Mouse (Mus musculus) CH12.LX (cell line): ENCODE results near the gene Cacna2d4. TPM values are rescaled to one million over a fixed set of nuclear protein-coding genes. Genes with fewer than 3 reads are reported as not detected.

Experiments
- DNase-seq: peaks from one replicate; pipeline ENCODE4 v3.0.0-alpha.2; 2013; ENCODE audit errors: extremely low read depth
- H3K27ac ChIP-seq: 2 replicates; pipeline ENCODE4 v1.5.1; 2012; ENCODE audit warnings: low read depth, mild to moderate bottlenecking, control low read depth, moderate library complexity; ENCODE audit not compliant: insufficient read depth
- H3K27me3 ChIP-seq: replicated peaks from 2 replicates; pipeline ENCODE3; 2012; ENCODE audit warnings: inconsistent platforms
- H3K36me3 ChIP-seq, 2 experiments: replicated peaks in 1 of 2; 2 replicates each; pipeline versions ENCODE3 to v1.6.1; 2012; ENCODE audit warnings: inconsistent platforms in 1 of 2, low read length in 1 of 2, mild to moderate bottlenecking in 1 of 2, mixed read lengths in 1 of 2, moderate library complexity in 1 of 2; ENCODE audit not compliant: control insufficient read depth in 1 of 2, insufficient read depth in 1 of 2
- H3K4me1 ChIP-seq, 2 experiments: 2 replicates each; pipeline ENCODE4 v1.6.1; 2012; ENCODE audit warnings: inconsistent platforms in 1 of 2, moderate library complexity in 1 of 2; ENCODE audit not compliant: insufficient read depth in 2 of 2, control insufficient read depth in 1 of 2
- H3K4me2 ChIP-seq: 2 replicates; pipeline ENCODE4 v1.6.1; 2012; ENCODE audit warnings: low read depth, mild to moderate bottlenecking, control low read depth; ENCODE audit not compliant: poor library complexity, insufficient read depth, severe bottlenecking
- H3K4me3 ChIP-seq, 3 experiments: fragments of 150-350 bp in 1 of 3; sonication (generic) in 1 of 3; replicated peaks in 1 of 3; 2 replicates each; pipeline versions ENCODE3 to v1.5.1; 2011 to 2012; ENCODE audit warnings: low read depth in 2 of 3, low read length in 2 of 3, mild to moderate bottlenecking in 2 of 3, moderate library complexity in 2 of 3, control low read depth in 1 of 3, improper control_type of control experiment in 1 of 3, inconsistent platforms in 1 of 3, mixed read lengths in 1 of 3; ENCODE audit not compliant: poor library complexity in 1 of 3
- H3K79me2 ChIP-seq: replicated peaks from 2 replicates; pipeline ENCODE4 v1.6.1; 2012; ENCODE audit warnings: mild to moderate bottlenecking, moderate library complexity; ENCODE audit not compliant: control insufficient read depth, poor library complexity, insufficient read depth, severe bottlenecking; ENCODE audit errors: extremely low read depth
- H3K9ac ChIP-seq: 2 replicates; pipeline ENCODE4 v1.6.1; 2012; ENCODE audit warnings: low read depth, mild to moderate bottlenecking, control low read depth, moderate library complexity; ENCODE audit not compliant: insufficient read depth
- H3K9me3 ChIP-seq: replicated peaks from 2 replicates; pipeline ENCODE3; 2012; ENCODE audit warnings: low read length, inconsistent platforms, mixed read lengths
- CTCF ChIP-seq, 2 experiments: IDR thresholded peaks in 1 of 2; conservative IDR thresholded peaks in 1 of 2; 2 replicates each; pipeline ENCODE4 v1.5.1; 2011 to 2012; ENCODE audit warnings: low read depth in 2 of 2, low read length in 2 of 2, improper control_type of control experiment in 1 of 2, inconsistent platforms in 1 of 2, mild to moderate bottlenecking in 1 of 2, moderate library complexity in 1 of 2
- E2F4 ChIP-seq: IDR thresholded peaks from 2 replicates; pipeline ENCODE4 v1.6.1; 2011; ENCODE audit warnings: low read depth, low read length, improper control_type of control experiment; ENCODE audit not compliant: insufficient replicate concordance
- ETS1 ChIP-seq: conservative IDR thresholded peaks from 2 replicates; pipeline ENCODE4 v1.6.1; 2012; ENCODE audit warnings: low read depth, mild to moderate bottlenecking, inconsistent platforms, low read length, improper control_type of control experiment, moderate library complexity
- GABPA ChIP-seq: IDR thresholded peaks from 2 replicates; pipeline ENCODE4 v1.6.1; 2012; ENCODE audit warnings: low read depth, low read length, improper control_type of control experiment, inconsistent platforms; ENCODE audit not compliant: insufficient replicate concordance
- HCFC1 ChIP-seq: IDR thresholded peaks from 2 replicates; pipeline ENCODE4 v1.6.1; 2012; ENCODE audit warnings: low read depth, mild to moderate bottlenecking, inconsistent platforms, low read length, improper control_type of control experiment
- JUND ChIP-seq: conservative IDR thresholded peaks from 2 replicates; pipeline ENCODE4 v1.6.1; 2011; ENCODE audit warnings: low read depth, low read length, improper control_type of control experiment
- MAFK ChIP-seq: IDR thresholded peaks from 2 replicates; pipeline ENCODE4 v1.6.1; 2011; ENCODE audit warnings: low read length, improper control_type of control experiment; ENCODE audit not compliant: insufficient replicate concordance
- MAX ChIP-seq: IDR thresholded peaks from 2 replicates; pipeline ENCODE4 v1.6.1; 2011; ENCODE audit warnings: low read length, improper control_type of control experiment
- MEF2A ChIP-seq: IDR thresholded peaks from 2 replicates; pipeline ENCODE4 v1.6.1; 2014; ENCODE audit warnings: low read depth, mild to moderate bottlenecking, inconsistent platforms, low read length, improper control_type of control experiment, borderline replicate concordance
- MXI1 ChIP-seq: IDR thresholded peaks from 2 replicates; pipeline ENCODE4 v1.6.1; 2011; ENCODE audit warnings: mild to moderate bottlenecking, low read depth, low read length, improper control_type of control experiment
- MYC ChIP-seq: IDR thresholded peaks from 2 replicates; pipeline ENCODE4 v1.6.1; 2011; ENCODE audit warnings: low read depth, mild to moderate bottlenecking, improper control_type of control experiment, low read length
- PAX5 ChIP-seq: IDR thresholded peaks from 2 replicates; pipeline ENCODE4 v1.6.1; 2012; ENCODE audit warnings: low read length, inconsistent platforms, mixed read lengths
- POLR2A ChIP-seq: IDR thresholded peaks from 2 replicates; pipeline ENCODE4 v1.6.1; 2011; ENCODE audit warnings: low read depth, mild to moderate bottlenecking, improper control_type of control experiment, low read length
- POLR2AphosphoS2 ChIP-seq: IDR thresholded peaks from 2 replicates; pipeline ENCODE4 v1.6.1; 2011; ENCODE audit warnings: low read depth, low read length, improper control_type of control experiment
- RAD21 ChIP-seq: IDR thresholded peaks from 2 replicates; pipeline ENCODE4 v1.6.1; 2011; ENCODE audit warnings: low read depth, mild to moderate bottlenecking, low read length, improper control_type of control experiment, moderate library complexity
- RCOR1 ChIP-seq: conservative IDR thresholded peaks from 2 replicates; pipeline ENCODE4 v1.6.1; 2012; ENCODE audit warnings: low read depth, mild to moderate bottlenecking, inconsistent platforms, low read length, improper control_type of control experiment
- SIN3A ChIP-seq: IDR thresholded peaks from 2 replicates; pipeline ENCODE4 v1.6.1; 2012; ENCODE audit warnings: low read length, improper control_type of control experiment, inconsistent platforms
- SMC3 ChIP-seq: IDR thresholded peaks from 2 replicates; pipeline ENCODE4 v1.6.1; 2011; ENCODE audit warnings: low read depth, low read length, improper control_type of control experiment
- TCF12 ChIP-seq: IDR thresholded peaks from 2 replicates; pipeline ENCODE4 v1.6.1; 2014; ENCODE audit warnings: low read depth, mild to moderate bottlenecking, inconsistent platforms, low read length, improper control_type of control experiment
- UBTF ChIP-seq: IDR thresholded peaks from 2 replicates; pipeline ENCODE4 v1.6.1; 2012; ENCODE audit warnings: low read depth, mild to moderate bottlenecking, inconsistent platforms, low read length, improper control_type of control experiment, moderate library complexity
- USF1 ChIP-seq: IDR thresholded peaks from 2 replicates; pipeline ENCODE4 v1.6.1; 2014; ENCODE audit warnings: low read depth, mild to moderate bottlenecking, inconsistent platforms, low read length, improper control_type of control experiment
- USF2 ChIP-seq: conservative IDR thresholded peaks from 2 replicates; pipeline ENCODE4 v1.6.1; 2011; ENCODE audit warnings: low read depth, low read length, improper control_type of control experiment
- ZC3H11A ChIP-seq: IDR thresholded peaks from 2 replicates; pipeline ENCODE4 v1.6.1; 2012; ENCODE audit warnings: low read depth, mild to moderate bottlenecking, inconsistent platforms, low read length, improper control_type of control experiment
- ZMIZ1 ChIP-seq: IDR thresholded peaks from 2 replicates; pipeline ENCODE4 v1.6.1; 2012; ENCODE audit warnings: low read depth, mild to moderate bottlenecking, inconsistent platforms, low read length, improper control_type of control experiment
- ZNF384 ChIP-seq: IDR thresholded peaks from 2 replicates; pipeline ENCODE4 v1.6.1; 2012; ENCODE audit warnings: low read depth, low read length, improper control_type of control experiment, inconsistent platforms
- dilution Hi-C: fragments of 300-500 bp; cut with MboI; formaldehyde crosslinking; loops from 2 replicates; pipeline ENCODE4 v1.14.3; 2020; ENCODE audit warnings: low sequenced_read_pairs; ENCODE audit not compliant: extremely low pct_unique_long_range_greater_than_20kb, extremely low pct_ligation_motif_present
- in situ Hi-C: fragments of 300-500 bp; cut with MboI; formaldehyde crosslinking; loops from 3 replicates; pipeline ENCODE4 v1.14.3; 2019; ENCODE audit warnings: low sequenced_read_pairs, low pct_ligation_motif_present, low pct_unique_long_range_greater_than_20kb, mixed read lengths
- polyA plus RNA-seq: library from polyadenylated mRNA; unstranded; fragments of >175 nt; gene quantifications from 2 replicates; pipeline ENCODE4 v1.2.1, GENCODE M21; 2012; ENCODE audit warnings: low read depth; ENCODE audit not compliant: insufficient read length
- total RNA-seq, 2 experiments: library from RNA; depleted of rRNA; stranded (reverse); fragments of 300-350 nt in 1 of 2; fragments of >200 nt in 1 of 2; gene quantifications; 2 replicates each; pipeline ENCODE4 v1.2.3; 2012 to 2014

Gene Cacna2d4
- total and polyA plus RNA-seq, 3 experiments = 0.08 to 0.64 (median 0.44) TPM

DNA sequence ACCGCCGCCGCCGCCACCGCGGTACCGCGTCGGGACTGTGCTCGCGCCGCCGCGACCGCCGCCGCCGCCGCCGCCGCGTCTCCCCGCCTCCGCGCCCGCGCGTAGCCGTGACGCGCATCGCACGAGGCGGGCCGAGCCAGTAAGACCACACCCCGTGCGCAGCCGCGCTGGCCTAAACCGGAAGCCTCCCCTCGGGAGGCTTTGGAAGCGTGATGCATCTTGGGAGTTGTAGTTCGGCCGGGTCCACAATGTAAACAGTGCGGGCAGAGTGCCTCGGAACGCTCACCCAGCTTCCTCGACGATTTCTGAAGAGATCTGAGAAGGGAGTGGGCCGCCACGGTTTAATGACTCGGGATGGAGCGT lies 152.3 kb downstream of the Cacna2d4 start (continued):
- peak; percentile 38; the same call in 1 of the 2 replicates for TF ChIP-seq MYC
- TF ChIP-seq PAX5 = no peak
- no peak for TF ChIP-seq ZC3H11A
- no peak for TF ChIP-seq SMC3
- no peak for TF ChIP-seq E2F4
- TF ChIP-seq POLR2A = peak; percentile 67
- TF ChIP-seq MAX = peak; percentile 65; the same call in 1 of the 2 replicates
- no peak for TF ChIP-seq UBTF
- no peak for TF ChIP-seq USF2
- TF ChIP-seq ZNF384 = no peak
- TF ChIP-seq POLR2AphosphoS2 = peak; percentile 51; the same call in 1 of the 2 replicates
- TF ChIP-seq ETS1 = no peak
- no peak for TF ChIP-seq RAD21
- no peak for TF ChIP-seq RCOR1
- no peak for TF ChIP-seq MAFK
- peak; percentile 51 for TF ChIP-seq USF1

DNA sequence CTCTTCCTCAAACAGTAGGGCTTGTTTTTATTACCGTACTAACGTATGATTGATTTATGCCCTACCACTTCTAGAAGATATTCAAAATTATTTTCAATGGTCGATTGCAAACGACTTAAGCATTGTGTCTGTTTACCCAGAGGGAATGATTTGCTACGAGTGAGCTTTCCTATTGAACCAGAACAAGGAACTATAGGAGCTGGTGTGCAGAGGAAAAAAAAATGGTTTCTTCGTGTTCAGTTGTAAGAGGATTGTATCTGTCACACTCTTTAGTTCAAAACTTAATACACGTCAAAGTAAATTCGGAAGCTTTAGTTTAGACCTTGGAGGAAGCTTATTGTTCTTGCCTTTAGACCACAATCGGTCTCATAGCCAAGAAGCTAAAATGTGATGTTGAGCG lies 152.8 kb downstream of the Cacna2d4 start:
- TF ChIP-seq ZNF384 = peak; percentile 61
- no peak for TF ChIP-seq HCFC1
- TF ChIP-seq GABPA = no peak
- no peak for TF ChIP-seq MEF2A
- 0 out of 2 replicates have a peak, but pooled peaks have one; percentile 21 for TF ChIP-seq MXI1
- Histone ChIP-seq H3K4me2 (peak overlapping the region; percentile 99), H3K9me3 (no peaks in the 10 kb centered on the region), H3K9ac (peak overlapping the region; percentile 93), H3K27ac (no peak overlapping the region), H3K4me3 (peak overlapping the region; percentile 81 to 85 (median 83)), H3K36me3 (peaks cover 0 to 9% of the 10 kb centered on the region in 2 experiments), H3K4me1 (peaks cover 0 to 23% of the 10 kb centered on the region in 2 experiments; a peak in 2 of 4 replicates), H3K27me3 (no peaks in the 10 kb centered on the region), H3K79me2 (peaks cover 32% of the 10 kb centered on the region)
- in situ Hi-C loops = no loop called here
- dilution Hi-C loops = no loop called here
- no peak for DNase-seq

DNA sequence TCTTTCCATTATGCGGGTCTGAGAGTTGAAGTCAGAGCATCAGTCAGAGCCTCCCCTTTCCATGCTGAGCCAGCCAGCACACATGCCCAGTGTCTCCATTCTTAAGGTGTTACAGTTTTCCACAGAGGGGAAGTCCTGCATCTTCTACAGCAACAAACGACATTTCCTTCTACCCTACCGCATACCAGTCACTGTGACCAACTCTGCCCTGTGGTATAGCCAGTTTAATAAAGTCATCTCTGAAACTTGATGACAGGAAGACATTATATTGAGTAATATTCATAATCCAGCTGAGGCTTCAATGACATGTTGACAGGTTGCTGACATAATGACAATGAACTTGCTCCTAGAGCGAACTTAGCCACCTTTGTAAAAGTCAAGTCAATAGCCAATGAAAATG lies 154.4 kb downstream of the Cacna2d4 start:
- H3K4me1 ChIP-seq = peaks cover 4 to 38% of the 10 kb centered on the region in 2 experiments; a peak in 3 of 4 replicates
- in situ Hi-C loops (loop anchor here (10.0 kb wide), 1 partner anchor 54 kb away; no protein-coding TSS in a partner anchor), dilution Hi-C loops (no loop called here)
- H3K27me3 ChIP-seq = no peaks in the 10 kb centered on the region
- no peak for TF ChIP-seq JUND
- no peak for TF ChIP-seq TCF12
- no peak for TF ChIP-seq CTCF (conservative IDR thresholded peaks at IDR 0.05 in 1 of 2, IDR thresholded peaks at IDR 0.05 in 1 of 2; ENCODE audit: low read depth in 2 of 2, low read length in 2 of 2)
- TF ChIP-seq MEF2A = no peak
- TF ChIP-seq SMC3 = no peak
- no peak for TF ChIP-seq SIN3A
- TF ChIP-seq HCFC1 = no peak
- no peak for TF ChIP-seq MAX
- no peak for TF ChIP-seq ETS1
- TF ChIP-seq ZMIZ1 = no peak
- H3K9ac ChIP-seq = no peak overlapping the region
- H3K79me2 ChIP-seq = peaks cover 22% of the 10 kb centered on the region
- DNase-seq = no peak
- H3K4me3 ChIP-seq = no peak overlapping the region
- H3K36me3 ChIP-seq = no peaks in the 10 kb centered on the region
- no peaks in the 10 kb centered on the region for H3K9me3 ChIP-seq
- H3K27ac ChIP-seq = no peak overlapping the region
- H3K4me2 ChIP-seq = no peak overlapping the region
